Mouse (Mus musculus): ENCODE results near the gene Nr0b1.

Nr0b1 gene

GRCm38 (mm10) chrX:86191614-86192419 lies at the start of gene Nr0b1:
Gene Nr0b1, plus strand, starts transcription at chrX:86191764.
- DNase-seq, result no peak

- no peak for DNase-seq
Observed at GRCm38 (mm10) chrX:86187250-86187649, 4.3 kb upstream of the Nr0b1 start.

- DNase-seq, result no peak
Observed at GRCm38 (mm10) chrX:86192420-86192994, 943 bp downstream of the Nr0b1 start.

GRCm38 (mm10) chrX:86193386-86193785 lies 1.8 kb downstream of the Nr0b1 start:
- no peak for DNase-seq

GRCm38 (mm10) chrX:86237246-86237645 lies 45.7 kb downstream of the Nr0b1 start:
- DNase-seq, result no peak

All from B cell, adult 2 months (primary cell).